Mouse (Mus musculus): ENCODE measurements around the gene Tspan31. TPM values are rescaled to one million over a fixed set of nuclear protein-coding genes. Genes with fewer than 3 reads are reported as not detected.

The Tspan31 gene
- polyA plus RNA-seq, 1 experiment = 88.3 TPM

DNA sequence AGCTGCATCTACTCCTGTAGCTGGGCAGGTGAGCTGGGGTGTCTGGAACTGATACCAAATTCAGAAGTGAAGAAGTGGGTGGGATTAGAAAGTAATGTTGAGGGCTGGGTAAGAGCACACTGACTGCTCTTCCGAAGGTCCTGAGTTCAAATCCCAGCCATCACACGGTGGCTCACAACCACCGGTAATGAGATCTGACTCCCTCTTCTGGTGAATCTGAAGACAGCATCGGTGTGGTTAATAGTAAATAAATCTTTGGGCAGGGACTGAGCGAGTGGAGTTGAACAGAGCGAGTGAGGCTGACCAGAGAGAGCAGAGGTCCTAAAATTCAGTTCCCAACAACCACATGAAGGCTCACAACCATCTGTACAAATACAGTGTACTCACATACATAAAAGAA, 15.6 kb upstream of the Tspan31 start:
- H3K4me1 ChIP-seq (ENCODE audit: control insufficient read depth, insufficient read depth, low read length) = peaks cover 16% of the 10 kb centered on the region
- no peak overlapping the region for H3K4me3 ChIP-seq (ENCODE audit: insufficient read depth, low read length)
- H3K27ac ChIP-seq (ENCODE audit: insufficient read depth, low read length) = no peak overlapping the region
- TF ChIP-seq POLR2A (IDR thresholded peaks at IDR 0.05; ENCODE audit: extremely low read depth, insufficient read depth, low read length) (no peak), CTCF (IDR thresholded peaks at IDR 0.05; ENCODE audit: extremely low read depth, insufficient read depth, low read length) (no peak)

GRCm38 (mm10) chr10:127085052-127085451, 15.0 kb upstream of the Tspan31 start:
- H3K4me3 ChIP-seq (ENCODE audit: insufficient read depth, low read length) = no peak overlapping the region
- peaks cover 11% of the 10 kb centered on the region for H3K4me1 ChIP-seq (ENCODE audit: control insufficient read depth, insufficient read depth, low read length)
- H3K27ac ChIP-seq (ENCODE audit: insufficient read depth, low read length) = no peak overlapping the region
- TF ChIP-seq POLR2A (IDR thresholded peaks at IDR 0.05; ENCODE audit: extremely low read depth, insufficient read depth, low read length) = no peak
- no peak for TF ChIP-seq CTCF (IDR thresholded peaks at IDR 0.05; ENCODE audit: extremely low read depth, insufficient read depth, low read length)

DNA sequence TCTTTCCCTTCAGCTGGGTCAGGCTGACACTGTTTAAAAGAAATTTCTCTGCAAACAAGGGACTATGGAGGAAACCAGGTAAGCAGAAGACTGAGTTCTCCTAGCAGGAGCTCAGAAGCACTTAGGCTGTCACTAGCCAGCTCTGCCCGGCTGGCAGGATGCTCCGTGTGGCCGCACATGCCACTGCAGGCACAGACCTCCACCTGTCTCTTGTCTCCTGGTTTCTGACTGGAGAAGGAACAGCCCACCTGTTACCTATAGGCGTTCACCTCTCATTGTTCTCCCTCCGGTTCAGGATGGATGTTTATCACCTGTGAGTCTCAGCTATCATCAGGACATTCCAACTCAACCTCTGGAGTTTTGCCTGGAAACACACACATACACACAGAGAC, 13.8 kb upstream of the Tspan31 start:
- H3K4me3 ChIP-seq (ENCODE audit: insufficient read depth, low read length) = no peak overlapping the region
- TF ChIP-seq CTCF (IDR thresholded peaks at IDR 0.05; ENCODE audit: extremely low read depth, insufficient read depth, low read length) (no peak), POLR2A (IDR thresholded peaks at IDR 0.05; ENCODE audit: extremely low read depth, insufficient read depth, low read length) (no peak)

DNA sequence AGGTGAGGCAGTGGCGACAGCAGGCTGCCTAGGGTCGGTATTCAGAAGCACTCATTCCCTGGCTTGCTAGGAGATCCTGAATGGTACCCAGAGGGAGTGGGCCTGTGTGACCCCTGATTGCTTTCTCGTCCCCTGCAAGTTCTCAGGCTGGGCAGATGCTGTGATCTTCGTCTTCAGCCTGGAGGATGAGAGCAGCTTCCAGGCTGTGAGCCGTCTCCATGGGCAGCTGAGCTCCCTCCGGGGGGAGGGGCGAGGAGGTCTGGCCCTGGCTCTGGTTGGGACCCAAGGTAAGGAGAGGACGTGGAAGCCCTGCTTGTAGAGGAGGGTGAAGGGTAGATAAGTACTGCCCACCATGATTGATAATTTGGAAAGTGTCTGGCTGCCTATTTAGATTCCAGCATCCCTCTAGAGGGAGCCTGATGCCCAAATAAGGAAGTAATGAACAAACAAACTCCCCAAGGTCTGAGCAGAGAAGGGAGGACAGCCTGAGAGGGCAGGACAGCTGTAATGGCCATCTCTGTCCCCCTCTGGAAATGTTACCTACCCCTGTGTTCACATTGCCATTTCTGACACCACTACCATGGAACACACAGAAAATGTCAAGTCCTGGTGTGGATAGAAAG, 13.3 kb upstream of the Tspan31 start:
- Histone ChIP-seq H3K4me3 (ENCODE audit: insufficient read depth, low read length) (peak overlapping the region; percentile 48; the same call in 1 of the 2 replicates), H3K27ac (ENCODE audit: insufficient read depth, low read length) (no peak overlapping the region)

More for the DNA sequence above, 13.8 kb upstream of the Tspan31 start:
- Histone ChIP-seq H3K27ac (ENCODE audit: insufficient read depth, low read length) (no peak overlapping the region), H3K4me1 (ENCODE audit: control insufficient read depth, insufficient read depth, low read length) (peaks cover 11% of the 10 kb centered on the region)

GRCm38 (mm10) chr10:127081996-127082620, 12.0 kb upstream of the Tspan31 start:
- H3K4me3 ChIP-seq (ENCODE audit: insufficient read depth, low read length) = peak overlapping the region; percentile 48
- TF ChIP-seq CTCF (IDR thresholded peaks at IDR 0.05; ENCODE audit: extremely low read depth, insufficient read depth, low read length) (no peak), POLR2A (IDR thresholded peaks at IDR 0.05; ENCODE audit: extremely low read depth, insufficient read depth, low read length) (no peak)
- H3K27ac ChIP-seq (ENCODE audit: insufficient read depth, low read length) = peak overlapping the region; percentile 96
- peaks cover 11% of the 10 kb centered on the region for H3K4me1 ChIP-seq (ENCODE audit: control insufficient read depth, insufficient read depth, low read length)

More for the DNA sequence above, 13.3 kb upstream of the Tspan31 start:
- peaks cover 11% of the 10 kb centered on the region for H3K4me1 ChIP-seq (ENCODE audit: control insufficient read depth, insufficient read depth, low read length)
- TF ChIP-seq POLR2A (IDR thresholded peaks at IDR 0.05; ENCODE audit: extremely low read depth, insufficient read depth, low read length) (no peak), CTCF (IDR thresholded peaks at IDR 0.05; ENCODE audit: extremely low read depth, insufficient read depth, low read length) (no peak)

GRCm38 (mm10) chr10:127080901-127081780, 11.1 kb upstream of the Tspan31 start:
- TF ChIP-seq CTCF (IDR thresholded peaks at IDR 0.05; ENCODE audit: extremely low read depth, insufficient read depth, low read length) = no peak
- TF ChIP-seq POLR2A (IDR thresholded peaks at IDR 0.05; ENCODE audit: extremely low read depth, insufficient read depth, low read length) = peak; percentile 73
- peaks cover 14% of the 10 kb centered on the region for H3K4me1 ChIP-seq (ENCODE audit: control insufficient read depth, insufficient read depth, low read length)
- peak overlapping the region; percentile 96 for H3K27ac ChIP-seq (ENCODE audit: insufficient read depth, low read length)
- H3K4me3 ChIP-seq (ENCODE audit: insufficient read depth, low read length) = peak overlapping the region; percentile 48

DNA sequence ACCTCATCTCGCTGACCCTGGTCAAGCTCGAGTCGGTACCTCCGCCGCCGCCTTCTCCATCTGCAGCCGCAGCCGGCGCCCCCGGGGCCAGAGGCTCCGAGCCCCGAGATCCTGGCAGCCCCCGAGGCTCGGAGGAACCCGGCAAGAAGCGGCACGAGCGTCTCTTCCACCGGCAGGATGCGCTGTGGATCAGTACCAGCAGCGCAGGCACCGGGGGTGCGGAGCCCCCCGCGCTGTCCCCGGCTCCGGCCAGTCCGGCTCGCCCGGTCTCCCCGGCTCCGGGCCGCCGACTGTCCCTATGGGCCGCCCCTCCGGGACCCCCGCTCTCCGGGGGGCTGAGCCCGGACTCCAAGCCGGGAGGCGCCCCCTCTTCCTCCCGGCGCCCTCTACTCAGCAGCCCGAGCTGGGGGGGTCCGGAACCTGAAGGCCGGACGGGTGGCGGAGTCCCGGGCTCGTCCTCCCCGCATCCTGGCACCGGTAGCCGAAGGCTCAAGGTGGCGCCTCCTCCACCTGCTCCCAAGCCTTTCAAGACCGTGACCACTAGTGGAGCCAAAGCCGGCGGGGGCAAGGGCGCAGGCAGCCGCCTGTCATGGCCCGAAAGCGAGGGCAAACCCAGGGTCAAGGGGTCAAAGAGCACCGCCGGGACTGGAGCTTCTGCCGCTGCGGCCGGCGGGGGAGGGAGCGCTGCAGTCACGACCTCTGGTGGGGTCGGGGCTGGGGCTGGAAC, 9.8 kb upstream of the Tspan31 start:
- H3K4me1 ChIP-seq (ENCODE audit: control insufficient read depth, insufficient read depth, low read length) = peaks cover 15% of the 10 kb centered on the region
- TF ChIP-seq CTCF (IDR thresholded peaks at IDR 0.05; ENCODE audit: extremely low read depth, insufficient read depth, low read length) (0 out of 2 replicates have a peak, but pooled peaks have one; percentile 3), POLR2A (IDR thresholded peaks at IDR 0.05; ENCODE audit: extremely low read depth, insufficient read depth, low read length) (no peak)
- H3K4me3 ChIP-seq (ENCODE audit: insufficient read depth, low read length) = peak overlapping the region; percentile 48
- H3K27ac ChIP-seq (ENCODE audit: insufficient read depth, low read length) = peak overlapping the region; percentile 32

GRCm38 (mm10) chr10:127078677-127079575, 8.9 kb upstream of the Tspan31 start:
- H3K27ac ChIP-seq (ENCODE audit: insufficient read depth, low read length) = peak overlapping the region; percentile 83
- no peak for TF ChIP-seq CTCF (IDR thresholded peaks at IDR 0.05; ENCODE audit: extremely low read depth, insufficient read depth, low read length)
- peak; percentile 53; the same call in 1 of the 2 replicates for TF ChIP-seq POLR2A (IDR thresholded peaks at IDR 0.05; ENCODE audit: extremely low read depth, insufficient read depth, low read length)

More at GRCm38 (mm10) chr10:127078677-127079575, 8.9 kb upstream of the Tspan31 start:
- Histone ChIP-seq H3K4me3 (ENCODE audit: insufficient read depth, low read length) (peak overlapping the region; percentile 48), H3K4me1 (ENCODE audit: control insufficient read depth, insufficient read depth, low read length) (peaks cover 15% of the 10 kb centered on the region)

All from cortical plate, adult 2 months (tissue).